In genomic region chr5:107910084-107910616, GRCm38 (mm10) we compare ENCODE assay signal across 19 mouse cellular contexts. TPM values are rescaled to one million over a fixed set of nuclear protein-coding genes. Genes with fewer than 3 reads are reported as not detected.
DNase-seq lines count a peak whose midpoint lies in the region; ATAC-seq and TF ChIP-seq lines count a peak whose summit lies in the region.
"Had no signal": no experiment of that assay in that cellular context is flagged by ENCODE, and none has a peak within 500 bp of the region (broad histone marks: within the 10 kb centered on the region; RNA-seq: fewer than 3 reads in every experiment).

No protein-coding gene starts in this region.

- no peaks in the 10 kb centered on the region for H3K4me1 ChIP-seq in embryonic facial prominence, embryonic 11.5 days (ENCODE audit: control insufficient read depth, insufficient read depth, low read length)
- H3K4me1 ChIP-seq in embryonic facial prominence, embryonic 10.5 days: no peaks in the 10 kb centered on the region
- H3K4me1 ChIP-seq in bone marrow macrophage, adult 2 months (ENCODE audit: control insufficient read depth, insufficient read depth, low read length): peaks cover 5% of the 10 kb centered on the region
- H3K4me1 ChIP-seq: forebrain, embryonic 13.5 days; heart, embryonic 13.5 days; hindbrain, embryonic 12.5 days had no signal

- H3K9me3 ChIP-seq in embryonic facial prominence, embryonic 11.5 days (replicated peaks; ENCODE audit: control insufficient read depth, low read length): no peaks in the 10 kb centered on the region
- no peaks in the 10 kb centered on the region for H3K9me3 ChIP-seq in embryonic facial prominence, embryonic 10.5 days
- H3K9me3 ChIP-seq: forebrain, embryonic 13.5 days; heart, embryonic 13.5 days; hindbrain, embryonic 12.5 days had no signal

- no peaks in the 10 kb centered on the region for H3K27me3 ChIP-seq in embryonic facial prominence, embryonic 11.5 days (ENCODE audit: control insufficient read depth, insufficient read depth, low read length)
- H3K27me3 ChIP-seq in embryonic facial prominence, embryonic 10.5 days (replicated peaks; ENCODE audit: low read depth, poor library complexity, severe bottlenecking): no peaks in the 10 kb centered on the region
- H3K27me3 ChIP-seq: forebrain, embryonic 13.5 days; heart, embryonic 13.5 days; hindbrain, embryonic 12.5 days had no signal

- no peak for ATAC-seq in embryonic facial prominence, embryonic 11.5 days (replicated peaks; ENCODE audit: insufficient number of reproducible peaks, low FRiP score, low TSS enrichment, low read depth)
- ATAC-seq: activated CD4-positive, CD25-positive, alpha-beta regulatory T cell, adult 4 months; forebrain, embryonic 13.5 days; forebrain, postnatal 0 days; hindbrain, embryonic 16.5 days; inflammation-experienced regulatory T-cells, adult 6 months had no signal

- TF ChIP-seq POLR2A in bone marrow macrophage, adult 2 months (IDR thresholded peaks at IDR 0.05; ENCODE audit: borderline replicate concordance, low read depth, low read length): no peak

- no peak overlapping the region for H3K4me3 ChIP-seq in embryonic facial prominence, embryonic 11.5 days (ENCODE audit: low read depth, low read length)
- H3K4me3 ChIP-seq in embryonic facial prominence, embryonic 10.5 days: no peak overlapping the region
- H3K4me3 ChIP-seq in bone marrow macrophage, adult 2 months (ENCODE audit: insufficient read depth, low read length): no peak overlapping the region
- H3K4me3 ChIP-seq: forebrain, embryonic 13.5 days; heart, embryonic 13.5 days; hindbrain, embryonic 12.5 days had no signal

- WGBS in embryonic facial prominence, embryonic 11.5 days: 72% methylated on average over 5 of the region's 5 CpGs
- 67% methylated on average over 5 of the region's 5 CpGs for WGBS in embryonic facial prominence, embryonic 10.5 days

- H3K4me2 ChIP-seq in embryonic facial prominence, embryonic 11.5 days (ENCODE audit: low read depth, low read length): no peak overlapping the region
- H3K4me2 ChIP-seq: forebrain, embryonic 13.5 days; heart, embryonic 13.5 days; hindbrain, embryonic 12.5 days had no signal

- DNase-seq in embryonic facial prominence, embryonic 11.5 days (ENCODE audit: low spot score): peak; percentile 6
- no peak for DNase-seq in embryonic facial prominence, embryonic 10.5 days (ENCODE audit: low spot score)
- peak; percentile 2 for DNase-seq in right cerebral cortex, postnatal 25 days
- no peak for DNase-seq in right cerebral cortex, postnatal 14 days
- no peak for DNase-seq in layer of hippocampus, adult 8-10 months (ENCODE audit: low spot score in 2 of 2)
- no peak for DNase-seq in layer of hippocampus, adult 11-12 months (ENCODE audit: low spot score)
- DNase-seq: adrenal gland, postnatal 25 days; cerebellum, adult 8-10 months; cerebellum, postnatal 25 days; forebrain, postnatal 0 days; gastrocnemius, postnatal 14 days; heart, postnatal 4 days had no signal

- H3K9ac ChIP-seq in embryonic facial prominence, embryonic 11.5 days (replicated peaks; ENCODE audit: low read length): no peak overlapping the region
- H3K9ac ChIP-seq: forebrain, embryonic 13.5 days; forebrain, postnatal 0 days; heart, embryonic 13.5 days; hindbrain, embryonic 12.5 days had no signal

- no peak for TF ChIP-seq CTCF in bone marrow macrophage, adult 2 months (IDR thresholded peaks at IDR 0.05; ENCODE audit: low read depth, low read length)

- H3K27ac ChIP-seq in embryonic facial prominence, embryonic 11.5 days (replicated peaks; ENCODE audit: low read depth, low read length): no peak overlapping the region
- no peak overlapping the region for H3K27ac ChIP-seq in embryonic facial prominence, embryonic 10.5 days (replicated peaks)
- peak overlapping the region; percentile 26; the same call in 1 of the 2 replicates for H3K27ac ChIP-seq in bone marrow macrophage, adult 2 months (ENCODE audit: insufficient read depth, low read depth, low read length)
- H3K27ac ChIP-seq: forebrain, embryonic 13.5 days; heart, embryonic 13.5 days; hindbrain, embryonic 12.5 days had no signal

- H3K36me3 ChIP-seq in embryonic facial prominence, embryonic 11.5 days (replicated peaks; ENCODE audit: control insufficient read depth, insufficient read depth, low read depth, low read length): peaks cover 12% of the 10 kb centered on the region
- peaks cover 59% of the 10 kb centered on the region for H3K36me3 ChIP-seq in embryonic facial prominence, embryonic 10.5 days (replicated peaks)

RNA-seq across cellular contexts. Expression of gene Rpl5, which starts 9.8 kb away (rescaled TPM):
- 82.8 and 84.2 TPM in 2 replicates for polyA plus RNA-seq in embryonic facial prominence, embryonic 11.5 days (2014; fragmentation: Nextera tagmentation; extraction: Ambion mirVana)
- polyA plus RNA-seq in embryonic facial prominence, embryonic 10.5 days (2016; fragmentation: Nextera tagmentation; extraction: Ambion mirVana): 91.7 and 99.4 TPM in 2 replicates
- 54.3 and 57.8 TPM in 2 replicates for polyA plus RNA-seq in bone marrow macrophage, adult 2 months (2012; ENCODE audit: insufficient read depth, insufficient read length, missing spikeins)
- 10 to 100 TPM; 62.0 to 75.5 (median 66.3) TPM for total RNA-seq in layer of hippocampus, adult 8-10 months (2022)

RNA-seq across cellular contexts. Expression of gene Evi5, which starts 35.2 kb away (rescaled TPM):
- polyA plus RNA-seq in embryonic facial prominence, embryonic 11.5 days (2014; fragmentation: Nextera tagmentation; extraction: Ambion mirVana): 61.7 and 64.2 TPM in 2 replicates
- polyA plus RNA-seq in embryonic facial prominence, embryonic 10.5 days (2016; fragmentation: Nextera tagmentation; extraction: Ambion mirVana): 55.7 and 56.5 TPM in 2 replicates
- polyA plus RNA-seq in bone marrow macrophage, adult 2 months (2012; ENCODE audit: insufficient read depth, insufficient read length, missing spikeins): 30.7 and 34.6 TPM in 2 replicates
- total RNA-seq in layer of hippocampus, adult 8-10 months (2022): 10 to 100 TPM; 64.9 to 75.5 (median 68.0) TPM

Comparison
In these comparisons a context has a peak if more than half of its experiments do, and no peak if none do; other contexts are left out.
1. DNase-seq: peak in embryonic facial prominence, embryonic 11.5 days (single experiment) and right cerebral cortex, postnatal 25 days (single experiment); none in embryonic facial prominence, embryonic 10.5 days (single experiment), right cerebral cortex, postnatal 14 days (single experiment), layer of hippocampus, adult 8-10 months (0 of 2) and layer of hippocampus, adult 11-12 months (single experiment).